Mouse (Mus musculus): ENCODE measurements at regions not wholly inside any gene's neighbourhood (a gene's known extent, or its start where the extent isn't known, plus 50 kb on each side); places are given as distances from the start of the nearest gene placed in this dataset.
A peak's percentile ranks its signal among the peaks of the same experiment; 100 is the strongest.

GRCm38 (mm10) chr1:95223289-95223688 is 90.1 kb upstream of the Fam174a start:
- H3K36me3 ChIP-seq (ENCODE audit: control insufficient read depth, insufficient read depth, low read length) = no peaks in the 10 kb centered on the region
- no peaks in the 10 kb centered on the region for H3K9me3 ChIP-seq (ENCODE audit: control insufficient read depth, low read length)
- peak; percentile 69 for ATAC-seq
- no peak overlapping the region for H3K27ac ChIP-seq (ENCODE audit: low read depth, low read length)
- no peak overlapping the region for H3K4me2 ChIP-seq (ENCODE audit: low read length)
- no peaks in the 10 kb centered on the region for H3K27me3 ChIP-seq (replicated peaks; ENCODE audit: control insufficient read depth, insufficient read depth, low read length)
- no peak overlapping the region for H3K9ac ChIP-seq (ENCODE audit: low read depth, low read length)
- 29% methylated on average over 1 of the region's 1 CpGs for WGBS
- H3K4me3 ChIP-seq (ENCODE audit: low read length) = no peak overlapping the region
- no peaks in the 10 kb centered on the region for H3K4me1 ChIP-seq (ENCODE audit: control insufficient read depth, insufficient read depth, low read depth, low read length)

- WGBS = 86% methylated on average over 3 of the region's 3 CpGs
- H3K4me1 ChIP-seq (ENCODE audit: control insufficient read depth, insufficient read depth, low read depth, low read length) = no peaks in the 10 kb centered on the region
- H3K27ac ChIP-seq (ENCODE audit: low read depth, low read length) = no peak overlapping the region
- no peaks in the 10 kb centered on the region for H3K27me3 ChIP-seq (replicated peaks; ENCODE audit: control insufficient read depth, insufficient read depth, low read length)
- H3K36me3 ChIP-seq (ENCODE audit: control insufficient read depth, insufficient read depth, low read length) = no peaks in the 10 kb centered on the region
- H3K9me3 ChIP-seq (ENCODE audit: control insufficient read depth, low read length) = no peaks in the 10 kb centered on the region
- H3K4me2 ChIP-seq (ENCODE audit: low read length) = no peak overlapping the region
- no peak overlapping the region for H3K9ac ChIP-seq (ENCODE audit: low read depth, low read length)
- no peak overlapping the region for H3K4me3 ChIP-seq (ENCODE audit: low read length)
- no peak for ATAC-seq
These were observed 71.7 kb upstream of the Fam174a start for GRCm38 (mm10) chr1:95241671-95242150.

All from hindbrain, embryonic 16.5 days (tissue).